Mouse (Mus musculus) CH12.LX (cell line): ENCODE results near the gene Larp1.

Source experiments
- CTCF ChIP-seq, 2 experiments: IDR thresholded peaks in 1 of 2; conservative IDR thresholded peaks in 1 of 2; 2 replicates each; pipeline ENCODE4 v1.5.1; 2011 to 2012; ENCODE audit warnings: low read depth in 2 of 2, low read length in 2 of 2, improper control_type of control experiment in 1 of 2, inconsistent platforms in 1 of 2, mild to moderate bottlenecking in 1 of 2, moderate library complexity in 1 of 2
- EP300 ChIP-seq: IDR thresholded peaks from 2 replicates; pipeline ENCODE4 v1.6.1; 2011; ENCODE audit warnings: low read length, improper control_type of control experiment
- JUND ChIP-seq: conservative IDR thresholded peaks from 2 replicates; pipeline ENCODE4 v1.6.1; 2011; ENCODE audit warnings: low read depth, low read length, improper control_type of control experiment
- KAT2A ChIP-seq: IDR thresholded peaks from 2 replicates; pipeline ENCODE4 v1.6.1; 2012; ENCODE audit warnings: low read length, improper control_type of control experiment, inconsistent platforms; ENCODE audit not compliant: insufficient replicate concordance
- MAFK ChIP-seq: IDR thresholded peaks from 2 replicates; pipeline ENCODE4 v1.6.1; 2011; ENCODE audit warnings: low read length, improper control_type of control experiment; ENCODE audit not compliant: insufficient replicate concordance
- MAX ChIP-seq: IDR thresholded peaks from 2 replicates; pipeline ENCODE4 v1.6.1; 2011; ENCODE audit warnings: low read length, improper control_type of control experiment
- MAZ ChIP-seq: IDR thresholded peaks from 2 replicates; pipeline ENCODE4 v1.6.1; 2012; ENCODE audit warnings: low read depth, mild to moderate bottlenecking, inconsistent platforms, low read length, improper control_type of control experiment, moderate library complexity
- POLR2A ChIP-seq: IDR thresholded peaks from 2 replicates; pipeline ENCODE4 v1.6.1; 2011; ENCODE audit warnings: low read depth, mild to moderate bottlenecking, improper control_type of control experiment, low read length
- UBTF ChIP-seq: IDR thresholded peaks from 2 replicates; pipeline ENCODE4 v1.6.1; 2012; ENCODE audit warnings: low read depth, mild to moderate bottlenecking, inconsistent platforms, low read length, improper control_type of control experiment, moderate library complexity
- USF1 ChIP-seq: IDR thresholded peaks from 2 replicates; pipeline ENCODE4 v1.6.1; 2014; ENCODE audit warnings: low read depth, mild to moderate bottlenecking, inconsistent platforms, low read length, improper control_type of control experiment
- USF2 ChIP-seq: conservative IDR thresholded peaks from 2 replicates; pipeline ENCODE4 v1.6.1; 2011; ENCODE audit warnings: low read depth, low read length, improper control_type of control experiment
- ZC3H11A ChIP-seq: IDR thresholded peaks from 2 replicates; pipeline ENCODE4 v1.6.1; 2012; ENCODE audit warnings: low read depth, mild to moderate bottlenecking, inconsistent platforms, low read length, improper control_type of control experiment
- ZMIZ1 ChIP-seq: IDR thresholded peaks from 2 replicates; pipeline ENCODE4 v1.6.1; 2012; ENCODE audit warnings: low read depth, mild to moderate bottlenecking, inconsistent platforms, low read length, improper control_type of control experiment
- ZNF384 ChIP-seq: IDR thresholded peaks from 2 replicates; pipeline ENCODE4 v1.6.1; 2012; ENCODE audit warnings: low read depth, low read length, improper control_type of control experiment, inconsistent platforms

DNA sequence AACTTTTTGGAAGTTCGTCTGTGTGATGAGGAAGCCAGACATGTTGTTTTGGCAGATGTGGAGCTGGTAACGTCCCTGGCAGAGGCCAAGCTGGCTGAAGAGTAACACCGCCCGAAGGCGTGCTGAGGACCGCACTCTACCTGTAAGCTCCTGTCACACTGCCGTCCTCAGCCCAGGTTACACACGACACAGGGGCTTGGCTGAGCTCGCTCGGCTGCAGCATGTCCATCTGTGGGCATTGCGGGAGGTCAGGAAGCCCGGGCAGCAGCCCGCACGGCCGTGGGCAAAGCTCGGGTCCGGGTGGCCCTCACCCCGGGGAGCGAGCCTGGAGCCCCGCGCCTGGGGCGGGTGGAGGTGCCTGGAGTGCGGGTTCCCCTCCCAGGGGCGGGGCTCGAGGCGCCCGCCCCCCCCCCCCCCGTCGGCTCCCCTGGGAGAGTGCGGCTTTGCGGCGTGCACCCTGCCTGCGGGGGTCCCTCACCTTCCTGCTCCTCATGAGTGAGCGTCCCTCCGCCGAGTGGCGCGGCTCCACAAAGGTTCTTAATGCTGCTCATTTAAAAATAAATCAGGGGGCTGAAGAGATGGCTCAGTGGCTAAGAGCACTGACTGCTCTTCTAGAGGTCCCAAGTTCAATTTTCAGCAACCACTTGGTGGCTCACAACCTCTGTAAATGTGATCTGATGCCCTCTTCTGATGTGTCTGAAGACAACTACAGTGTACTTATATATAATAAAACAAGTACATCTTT, 88.9 kb downstream of the Larp1 start:
- no peak for TF ChIP-seq EP300
- no peak for TF ChIP-seq CTCF (conservative IDR thresholded peaks at IDR 0.05 in 1 of 2, IDR thresholded peaks at IDR 0.05 in 1 of 2; ENCODE audit: low read depth in 2 of 2, low read length in 2 of 2)
- TF ChIP-seq KAT2A, result no peak
- TF ChIP-seq USF1, result no peak
- no peak for TF ChIP-seq MAX
- no peak for TF ChIP-seq MAFK
- no peak for TF ChIP-seq ZC3H11A
- no peak for TF ChIP-seq JUND
- TF ChIP-seq UBTF, result no peak
- no peak for TF ChIP-seq ZNF384
- TF ChIP-seq ZMIZ1, result no peak
- TF ChIP-seq POLR2A, result no peak
- no peak for TF ChIP-seq USF2
- peak; percentile 42; the same call in 1 of the 2 replicates for TF ChIP-seq MAZ
